Mouse (Mus musculus): Measurements from ENCODE around the gene Fyco1. TPM values are rescaled to one million over a fixed set of nuclear protein-coding genes. Genes with fewer than 3 reads are reported as not detected.

Gene Fyco1
- polyA plus RNA-seq, 1 experiment from 2014 or later: 14.7 TPM

DNA sequence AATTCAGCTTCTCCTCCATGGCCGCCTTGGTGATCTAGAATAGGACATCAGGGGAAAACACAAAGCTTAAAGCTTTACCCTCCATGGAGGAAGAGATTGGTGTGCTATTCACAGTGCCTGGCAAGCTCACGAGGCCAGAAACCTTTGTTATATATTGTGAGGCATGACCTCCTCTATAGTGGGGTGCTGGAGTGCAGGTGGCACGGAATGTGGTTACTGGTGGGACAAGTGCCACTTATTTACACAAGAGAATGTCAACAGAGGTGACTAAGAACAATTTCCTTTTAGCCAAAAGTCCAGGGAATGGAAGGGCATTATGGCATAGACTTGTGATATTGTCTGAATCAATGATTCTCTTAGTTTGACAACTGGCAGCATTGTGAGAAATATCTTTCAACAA, 25.1 kb downstream of the Fyco1 start:
- Histone ChIP-seq H3K9me3 (replicated peaks; ENCODE audit: control insufficient read depth, low read length) (no peaks in the 10 kb centered on the region), H3K4me3 (replicated peaks; ENCODE audit: low read length) (no peak overlapping the region), H3K9ac (ENCODE audit: low read length) (no peak overlapping the region), H3K27me3 (ENCODE audit: control insufficient read depth, insufficient read depth, low read length) (no peaks in the 10 kb centered on the region), H3K4me1 (ENCODE audit: control insufficient read depth, insufficient read depth, low read length) (no peaks in the 10 kb centered on the region), H3K27ac (ENCODE audit: low read length) (no peak overlapping the region), H3K36me3 (ENCODE audit: control insufficient read depth, insufficient read depth, low read length) (peaks cover 18% of the 10 kb centered on the region), H3K4me2 (ENCODE audit: low read depth, low read length) (no peak overlapping the region)
- 69% methylated on average over 3 of the region's 3 CpGs for WGBS
- no peak for ATAC-seq (ENCODE audit: insufficient read depth, low FRiP score)

DNA sequence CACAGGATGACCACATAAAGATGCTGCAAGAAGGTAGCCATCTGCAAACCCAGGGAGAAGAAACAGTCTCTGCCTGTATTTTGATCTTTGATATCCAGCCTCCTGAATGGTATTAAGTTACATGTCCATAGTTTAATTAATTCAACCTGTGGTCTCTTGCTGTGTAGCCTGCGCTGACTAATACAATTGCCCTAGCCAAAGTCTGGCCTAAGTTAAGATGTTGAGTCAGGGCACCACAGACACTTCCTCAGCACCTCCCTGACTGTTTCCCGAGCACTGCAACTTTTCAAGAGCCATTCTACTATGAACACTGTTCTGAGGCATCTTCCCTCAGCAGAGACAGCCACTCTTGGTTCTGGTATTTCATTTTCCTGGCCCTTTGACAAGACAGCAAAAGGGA, 33.1 kb downstream of the Fyco1 start:
- no peak overlapping the region for H3K9ac ChIP-seq (ENCODE audit: low read length)
- peaks cover 23% of the 10 kb centered on the region; the same call in 1 of the 2 replicates for H3K36me3 ChIP-seq (ENCODE audit: control insufficient read depth, insufficient read depth, low read length)
- H3K4me1 ChIP-seq (ENCODE audit: control insufficient read depth, insufficient read depth, low read length): no peaks in the 10 kb centered on the region
- H3K27me3 ChIP-seq (ENCODE audit: control insufficient read depth, insufficient read depth, low read length): no peaks in the 10 kb centered on the region
- no peak for ATAC-seq (ENCODE audit: insufficient read depth, low FRiP score)
- H3K9me3 ChIP-seq (replicated peaks; ENCODE audit: control insufficient read depth, low read length): no peaks in the 10 kb centered on the region
- H3K4me2 ChIP-seq (ENCODE audit: low read depth, low read length): no peak overlapping the region
- no peak overlapping the region for H3K4me3 ChIP-seq (replicated peaks; ENCODE audit: low read length)
- H3K27ac ChIP-seq (ENCODE audit: low read length): no peak overlapping the region
- WGBS: 84% methylated on average over 2 of the region's 2 CpGs

DNA sequence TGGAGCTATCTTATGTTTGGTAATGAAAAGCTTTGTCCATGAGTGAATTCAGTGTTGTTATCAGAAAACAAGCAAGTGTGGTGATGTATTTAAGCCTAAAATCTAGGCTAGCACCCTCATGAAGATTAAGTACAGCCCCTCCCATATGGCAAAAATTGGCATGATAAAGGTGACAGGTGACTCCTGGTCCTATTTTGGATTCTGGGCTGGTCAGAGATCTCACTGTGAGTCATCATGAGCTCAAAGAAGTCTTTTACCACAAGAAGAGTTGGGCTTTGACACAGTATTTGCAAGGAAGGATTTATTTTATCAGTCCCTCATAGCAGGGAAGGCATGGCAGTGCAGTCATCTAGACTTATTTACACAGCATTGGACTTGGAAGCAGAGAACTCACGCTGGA, 35.7 kb downstream of the Fyco1 start:
- H3K36me3 ChIP-seq (ENCODE audit: control insufficient read depth, insufficient read depth, low read length): peaks cover 13% of the 10 kb centered on the region; the same call in 1 of the 2 replicates

DNA sequence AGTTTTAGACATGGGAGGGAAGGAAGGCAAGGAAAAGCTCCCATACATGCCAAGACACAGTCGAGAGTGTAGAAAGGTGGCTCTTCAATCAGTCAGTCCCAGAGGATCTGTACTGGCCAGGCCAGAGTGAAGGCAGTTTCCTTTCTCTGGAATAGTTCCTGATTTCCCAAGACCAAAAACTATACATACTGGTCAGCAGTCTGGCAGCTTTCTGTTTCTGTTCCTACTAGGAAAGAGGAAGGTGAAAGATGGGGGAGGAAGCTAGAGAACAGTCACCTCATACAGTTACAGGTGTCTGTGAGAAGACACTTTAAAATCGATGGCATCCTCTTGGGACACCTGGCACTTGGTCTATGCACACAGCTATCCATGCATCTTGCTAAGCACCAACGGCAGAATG, 36.3 kb downstream of the Fyco1 start:
- ATAC-seq (ENCODE audit: insufficient read depth, low FRiP score): no peak
- WGBS: 88% methylated on average over 3 of the region's 3 CpGs
- Histone ChIP-seq H3K4me3 (replicated peaks; ENCODE audit: low read length) (no peak overlapping the region), H3K27ac (ENCODE audit: low read length) (no peak overlapping the region), H3K4me2 (ENCODE audit: low read depth, low read length) (no peak overlapping the region), H3K9ac (ENCODE audit: low read length) (no peak overlapping the region), H3K27me3 (ENCODE audit: control insufficient read depth, insufficient read depth, low read length) (no peaks in the 10 kb centered on the region), H3K4me1 (ENCODE audit: control insufficient read depth, insufficient read depth, low read length) (no peaks in the 10 kb centered on the region), H3K9me3 (replicated peaks; ENCODE audit: control insufficient read depth, low read length) (no peaks in the 10 kb centered on the region), H3K36me3 (ENCODE audit: control insufficient read depth, insufficient read depth, low read length) (peaks cover 19% of the 10 kb centered on the region)

More for the DNA sequence above, 35.7 kb downstream of the Fyco1 start:
- H3K9me3 ChIP-seq (replicated peaks; ENCODE audit: control insufficient read depth, low read length): no peaks in the 10 kb centered on the region
- WGBS: 76% methylated on average over 1 of the region's 1 CpGs
- no peak overlapping the region for H3K27ac ChIP-seq (ENCODE audit: low read length)
- no peak overlapping the region for H3K4me3 ChIP-seq (replicated peaks; ENCODE audit: low read length)
- no peaks in the 10 kb centered on the region for H3K27me3 ChIP-seq (ENCODE audit: control insufficient read depth, insufficient read depth, low read length)
- ATAC-seq (ENCODE audit: insufficient read depth, low FRiP score): no peak
- H3K4me2 ChIP-seq (ENCODE audit: low read depth, low read length): no peak overlapping the region
- no peak overlapping the region for H3K9ac ChIP-seq (ENCODE audit: low read length)
- no peaks in the 10 kb centered on the region for H3K4me1 ChIP-seq (ENCODE audit: control insufficient read depth, insufficient read depth, low read length)

DNA sequence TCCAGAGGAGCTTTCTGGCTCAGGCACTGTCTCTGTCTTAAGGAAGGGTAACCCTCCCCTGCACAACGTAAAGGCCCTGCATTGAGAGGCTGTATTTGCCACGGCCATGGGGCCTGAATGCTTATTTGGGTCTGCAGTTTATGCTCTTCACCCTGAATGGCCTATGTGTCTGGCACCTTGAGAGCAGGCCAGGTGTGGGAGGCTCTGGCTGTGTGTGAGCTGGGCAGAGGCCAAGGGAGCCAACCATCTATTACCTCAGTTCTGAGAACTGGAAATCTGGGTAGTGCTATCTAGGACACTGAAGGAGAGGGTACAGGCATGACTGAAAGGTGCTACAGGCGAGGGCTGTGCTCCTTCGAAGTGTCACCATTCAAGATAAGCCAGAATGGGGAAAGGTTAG, 36.9 kb downstream of the Fyco1 start:
- H3K9ac ChIP-seq (ENCODE audit: low read length): no peak overlapping the region
- no peaks in the 10 kb centered on the region for H3K27me3 ChIP-seq (ENCODE audit: control insufficient read depth, insufficient read depth, low read length)
- no peak for ATAC-seq (ENCODE audit: insufficient read depth, low FRiP score)
- H3K4me2 ChIP-seq (ENCODE audit: low read depth, low read length): no peak overlapping the region
- H3K4me3 ChIP-seq (replicated peaks; ENCODE audit: low read length): no peak overlapping the region
- H3K36me3 ChIP-seq (ENCODE audit: control insufficient read depth, insufficient read depth, low read length): peaks cover 20% of the 10 kb centered on the region
- no peak overlapping the region for H3K27ac ChIP-seq (ENCODE audit: low read length)
- no peaks in the 10 kb centered on the region for H3K9me3 ChIP-seq (replicated peaks; ENCODE audit: control insufficient read depth, low read length)
- WGBS: 88% methylated on average over 4 of the region's 4 CpGs
- no peaks in the 10 kb centered on the region for H3K4me1 ChIP-seq (ENCODE audit: control insufficient read depth, insufficient read depth, low read length)

DNA sequence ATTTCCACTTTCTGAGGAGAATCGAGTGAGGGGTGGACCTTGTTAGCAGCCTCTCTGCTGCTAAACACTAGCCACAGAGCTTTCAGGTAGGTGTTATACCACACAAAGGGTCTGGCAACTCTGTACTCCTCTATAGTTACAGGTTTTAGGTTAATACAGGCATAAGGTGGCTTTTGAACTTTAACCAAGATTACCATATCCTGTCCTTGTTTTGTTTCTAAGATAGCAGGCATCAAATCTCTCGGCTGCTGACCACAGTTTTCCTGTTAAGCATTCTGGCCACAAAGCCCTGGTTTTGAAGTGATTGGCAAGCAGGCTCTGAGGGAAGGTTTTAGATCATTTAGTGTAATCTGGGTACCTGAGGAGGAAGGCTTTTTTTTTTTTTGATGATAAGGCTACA, 37.4 kb downstream of the Fyco1 start:
- H3K27ac ChIP-seq (ENCODE audit: low read length): no peak overlapping the region
- ATAC-seq (ENCODE audit: insufficient read depth, low FRiP score): no peak
- no peaks in the 10 kb centered on the region for H3K4me1 ChIP-seq (ENCODE audit: control insufficient read depth, insufficient read depth, low read length)
- H3K36me3 ChIP-seq (ENCODE audit: control insufficient read depth, insufficient read depth, low read length): peaks cover 20% of the 10 kb centered on the region
- 77% methylated on average over 2 of the region's 2 CpGs for WGBS
- H3K4me2 ChIP-seq (ENCODE audit: low read depth, low read length): no peak overlapping the region
- no peak overlapping the region for H3K9ac ChIP-seq (ENCODE audit: low read length)
- H3K27me3 ChIP-seq (ENCODE audit: control insufficient read depth, insufficient read depth, low read length): no peaks in the 10 kb centered on the region
- H3K4me3 ChIP-seq (replicated peaks; ENCODE audit: low read length): no peak overlapping the region
- no peaks in the 10 kb centered on the region for H3K9me3 ChIP-seq (replicated peaks; ENCODE audit: control insufficient read depth, low read length)

DNA sequence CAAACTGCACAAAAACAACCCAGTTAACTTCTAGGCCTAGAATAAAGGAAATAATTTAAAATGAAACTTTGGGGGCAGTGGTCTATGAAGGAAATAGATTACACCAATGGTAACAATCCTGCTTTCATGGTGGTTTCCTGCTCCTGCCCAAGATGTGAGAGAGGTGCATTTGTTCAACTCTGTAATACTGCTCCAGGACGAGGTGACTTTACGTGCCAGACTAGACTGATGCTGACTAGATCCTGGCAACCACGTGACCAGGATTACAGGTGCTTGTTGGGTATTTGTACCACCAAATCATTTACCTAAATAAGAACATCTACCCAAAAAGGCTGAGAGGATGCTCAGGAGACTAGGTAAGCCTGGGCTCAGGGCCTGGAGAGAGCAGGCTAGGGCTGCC, 39.9 kb downstream of the Fyco1 start:
- WGBS: 90% methylated on average over 3 of the region's 3 CpGs

DNA sequence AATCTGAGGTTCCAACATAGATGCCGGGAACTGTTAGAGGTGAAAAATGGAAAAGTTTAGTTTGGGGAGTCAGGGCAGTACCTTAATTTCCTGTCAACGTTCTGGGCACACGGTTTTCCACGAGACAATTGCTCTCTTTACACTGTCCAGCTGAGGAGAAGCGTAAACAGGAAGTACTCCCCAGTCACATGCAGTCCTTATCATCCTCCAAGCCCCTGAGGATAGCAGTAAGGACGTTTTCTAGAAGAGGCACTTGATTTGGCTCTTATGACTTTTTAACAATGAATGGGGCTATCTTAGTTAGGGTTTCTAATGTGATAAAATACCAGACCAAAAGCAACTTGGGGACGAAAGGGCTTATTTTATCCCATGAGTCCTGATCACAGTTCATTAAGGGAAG, 43.1 kb downstream of the Fyco1 start:
- 54% methylated on average over 7 of the region's 7 CpGs for WGBS
- no peak overlapping the region for H3K4me3 ChIP-seq (replicated peaks; ENCODE audit: low read length)
- H3K27me3 ChIP-seq (ENCODE audit: control insufficient read depth, insufficient read depth, low read length): no peaks in the 10 kb centered on the region
- no peak overlapping the region for H3K9ac ChIP-seq (ENCODE audit: low read length)
- no peak overlapping the region for H3K4me2 ChIP-seq (ENCODE audit: low read depth, low read length)
- H3K27ac ChIP-seq (ENCODE audit: low read length): no peak overlapping the region
- no peak for ATAC-seq (ENCODE audit: insufficient read depth, low FRiP score)
- H3K36me3 ChIP-seq (ENCODE audit: control insufficient read depth, insufficient read depth, low read length): peaks cover 7% of the 10 kb centered on the region; the same call in 1 of the 2 replicates
- no peaks in the 10 kb centered on the region for H3K4me1 ChIP-seq (ENCODE audit: control insufficient read depth, insufficient read depth, low read length)
- no peaks in the 10 kb centered on the region for H3K9me3 ChIP-seq (replicated peaks; ENCODE audit: control insufficient read depth, low read length)

More for the DNA sequence above, 39.9 kb downstream of the Fyco1 start:
- no peaks in the 10 kb centered on the region for H3K27me3 ChIP-seq (ENCODE audit: control insufficient read depth, insufficient read depth, low read length)
- H3K4me3 ChIP-seq (replicated peaks; ENCODE audit: low read length): no peak overlapping the region
- peaks cover 9% of the 10 kb centered on the region for H3K36me3 ChIP-seq (ENCODE audit: control insufficient read depth, insufficient read depth, low read length)
- no peak overlapping the region for H3K27ac ChIP-seq (ENCODE audit: low read length)
- no peaks in the 10 kb centered on the region for H3K4me1 ChIP-seq (ENCODE audit: control insufficient read depth, insufficient read depth, low read length)
- H3K9me3 ChIP-seq (replicated peaks; ENCODE audit: control insufficient read depth, low read length): no peaks in the 10 kb centered on the region
- no peak overlapping the region for H3K9ac ChIP-seq (ENCODE audit: low read length)
- H3K4me2 ChIP-seq (ENCODE audit: low read depth, low read length): no peak overlapping the region
- no peak for ATAC-seq (ENCODE audit: insufficient read depth, low FRiP score)

DNA sequence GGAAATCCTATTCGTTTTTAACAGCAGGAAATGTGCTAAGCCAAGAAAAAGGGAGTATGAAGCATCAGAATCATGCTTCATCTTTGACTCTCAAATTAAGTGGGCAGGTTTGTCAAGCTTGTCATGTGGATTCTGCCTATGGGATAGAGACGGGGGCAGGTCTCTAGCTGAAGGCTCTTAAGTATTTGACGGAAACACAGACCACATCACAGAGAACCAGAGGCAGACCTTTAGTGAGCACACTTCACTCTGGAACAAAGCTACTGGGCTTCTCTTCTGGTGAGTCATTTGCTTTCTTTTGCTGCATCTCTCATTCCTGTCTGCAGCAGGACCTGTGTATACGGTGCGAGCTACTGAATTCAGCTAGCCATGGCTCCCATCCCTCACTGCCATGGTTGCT, 45.4 kb downstream of the Fyco1 start, which contains the start of gene Cxcr6:
Gene Cxcr6 (plus strand): TSS at position 209 of the 400 bp plus-strand sequence.
- Histone ChIP-seq H3K4me2 (ENCODE audit: low read depth, low read length) (no peak within 1 kb of the TSS), H3K4me3 (replicated peaks; ENCODE audit: low read length) (no peak within 1 kb of the TSS), H3K27ac (ENCODE audit: low read length) (no peak within 1 kb of the TSS), H3K9ac (ENCODE audit: low read length) (no peak within 1 kb of the TSS), H3K27me3 (ENCODE audit: control insufficient read depth, insufficient read depth, low read length) (no peaks in the 10 kb centered on the region), H3K36me3 (ENCODE audit: control insufficient read depth, insufficient read depth, low read length) (peaks cover 7% of the 10 kb centered on the region; the same call in 1 of the 2 replicates), H3K4me1 (ENCODE audit: control insufficient read depth, insufficient read depth, low read length) (no peaks in the 10 kb centered on the region), H3K9me3 (replicated peaks; ENCODE audit: control insufficient read depth, low read length) (no peaks in the 10 kb centered on the region)
- 86% methylated on average over 5 of the region's 5 CpGs for WGBS
- ATAC-seq (ENCODE audit: insufficient read depth, low FRiP score): no peak

DNA sequence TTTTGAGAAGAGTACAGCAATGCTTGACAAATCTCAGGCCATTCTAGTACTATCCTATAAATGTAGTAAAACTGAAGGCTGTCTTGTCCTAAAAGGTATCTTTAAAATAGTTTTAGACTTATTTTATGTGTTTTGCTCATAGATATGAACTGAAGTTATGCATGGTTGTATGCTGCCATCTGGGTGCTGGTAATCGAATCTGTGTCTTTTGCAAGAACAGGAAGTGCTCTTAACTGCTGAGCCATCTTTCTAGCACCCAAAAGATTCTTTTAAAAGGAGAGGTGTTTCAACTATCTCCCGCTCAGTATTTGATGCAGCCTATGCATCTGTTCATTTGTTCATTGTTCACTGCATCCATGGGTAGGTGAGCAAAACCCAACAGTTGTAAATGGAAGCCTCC, 46.5 kb downstream of the Fyco1 start:
- Histone ChIP-seq H3K4me1 (ENCODE audit: control insufficient read depth, insufficient read depth, low read length) (no peaks in the 10 kb centered on the region), H3K4me2 (ENCODE audit: low read depth, low read length) (no peak overlapping the region), H3K27me3 (ENCODE audit: control insufficient read depth, insufficient read depth, low read length) (no peaks in the 10 kb centered on the region), H3K9ac (ENCODE audit: low read length) (no peak overlapping the region), H3K9me3 (replicated peaks; ENCODE audit: control insufficient read depth, low read length) (no peaks in the 10 kb centered on the region), H3K36me3 (ENCODE audit: control insufficient read depth, insufficient read depth, low read length) (0 out of 2 replicates have a peak, but pooled peaks cover 2% of the 10 kb centered on the region), H3K4me3 (replicated peaks; ENCODE audit: low read length) (no peak overlapping the region), H3K27ac (ENCODE audit: low read length) (no peak overlapping the region)
- no peak for ATAC-seq (ENCODE audit: insufficient read depth, low FRiP score)
- 88% methylated on average over 2 of the region's 2 CpGs for WGBS

Measured in stomach, embryonic 16.5 days (tissue).